Mouse (Mus musculus) urinary bladder, postnatal 4 days (tissue): ENCODE measurements at regions not wholly inside any gene's neighbourhood (a gene's known extent, or its start where the extent isn't known, plus 50 kb on each side); places are given as distances from the start of the nearest gene placed in this dataset.

ENCODE experiments used
- DNase-seq, 2 experiments: peaks; one replicate each; pipeline ENCODE4 v3.0.0; 2021 to 2022; ENCODE audit warnings: low spot score in 2 of 2

- no peak for DNase-seq
Measured at GRCm38 (mm10) chr2:50789051-50789651, 359.8 kb downstream of the Rnd3 start.

GRCm38 (mm10) chr2:50772101-50772500 is 376.8 kb downstream of the Rnd3 start:
- DNase-seq, result no peak

GRCm38 (mm10) chr2:50759016-50759415 is 389.9 kb downstream of the Rnd3 start:
- DNase-seq, result no peak

- no peak for DNase-seq
Measured at GRCm38 (mm10) chr2:50757837-50758541, 390.9 kb downstream of the Rnd3 start.

- no peak for DNase-seq
Measured at GRCm38 (mm10) chr2:50755616-50756450, 393.1 kb downstream of the Rnd3 start.

GRCm38 (mm10) chr2:50755160-50755559 is 393.8 kb downstream of the Rnd3 start:
- DNase-seq, result no peak

- no peak for DNase-seq
Measured at GRCm38 (mm10) chr2:50752408-50752807, 396.5 kb downstream of the Rnd3 start.

GRCm38 (mm10) chr2:50750799-50751198 is 398.1 kb downstream of the Rnd3 start:
- DNase-seq, result no peak

- no peak for DNase-seq
Measured at GRCm38 (mm10) chr2:50744625-50745214, 404.2 kb downstream of the Rnd3 start.

GRCm38 (mm10) chr2:50743785-50744258 is 405.1 kb downstream of the Rnd3 start:
- no peak for DNase-seq

GRCm38 (mm10) chr2:50742421-50742820 is 406.5 kb downstream of the Rnd3 start:
- DNase-seq, result no peak

- no peak for DNase-seq
Measured at GRCm38 (mm10) chr2:50741337-50741736, 407.6 kb downstream of the Rnd3 start.

- DNase-seq, result no peak
Measured at GRCm38 (mm10) chr2:50739599-50739979, 409.3 kb downstream of the Rnd3 start.

GRCm38 (mm10) chr2:50738936-50739598 is 409.8 kb downstream of the Rnd3 start:
- DNase-seq, result no peak

- DNase-seq, result no peak
Measured at GRCm38 (mm10) chr2:50737706-50738105, 411.2 kb downstream of the Rnd3 start.

GRCm38 (mm10) chr2:50735029-50735428 is 413.9 kb downstream of the Rnd3 start:
- DNase-seq, result no peak

GRCm38 (mm10) chr2:50706652-50707051 is 410.1 kb upstream of the Mmadhc start:
- DNase-seq, result no peak

- DNase-seq, result no peak
Measured at GRCm38 (mm10) chr2:50704297-50704696, 407.7 kb upstream of the Mmadhc start.

GRCm38 (mm10) chr2:50702584-50703450 is 406.2 kb upstream of the Mmadhc start:
- DNase-seq, result no peak

- DNase-seq, result no peak
Measured at GRCm38 (mm10) chr2:50698841-50699240, 402.2 kb upstream of the Mmadhc start.

- DNase-seq, result no peak
Measured at GRCm38 (mm10) chr2:50696575-50696974, 400.0 kb upstream of the Mmadhc start.
